Comparison of ENCODE assay signal across 9 mouse cellular contexts in genomic region chr19:4299574-4300270, GRCm38 (mm10). TPM values are rescaled to one million over a fixed set of nuclear protein-coding genes. Genes with fewer than 3 reads are reported as not detected.
DNase-seq lines count a peak whose midpoint lies in the region; ATAC-seq and TF ChIP-seq lines count a peak whose summit lies in the region.
"Had no signal": no experiment of that assay in that cellular context is flagged by ENCODE, and none has a peak within 500 bp of the region (broad histone marks: within the 10 kb centered on the region; RNA-seq: fewer than 3 reads in every experiment).

No protein-coding gene starts in this region.

- no peaks in the 10 kb centered on the region for H3K9me3 ChIP-seq in embryonic facial prominence, embryonic 14.5 days (ENCODE audit: control insufficient read depth, low read length)
- no peaks in the 10 kb centered on the region for H3K9me3 ChIP-seq in liver, embryonic 16.5 days (replicated peaks; ENCODE audit: control insufficient read depth, low read length)
- no peaks in the 10 kb centered on the region for H3K9me3 ChIP-seq in stomach, postnatal 0 days (ENCODE audit: control insufficient read depth, low read length)

- peak; percentile 32 for DNase-seq in liver, adult 2 months (ENCODE audit: extremely low read depth, low read depth, low spot score)
- DNase-seq in liver = no peak
- no peak for DNase-seq in embryonic facial prominence, embryonic 14.5 days (ENCODE audit: low spot score)
- no peak for DNase-seq in stomach, postnatal 0 days (ENCODE audit: low spot score)
- DNase-seq in retina, postnatal 1 day = no peak
- no peak for DNase-seq in gastrocnemius, adult 8-10 months (ENCODE audit: low spot score in 2 of 2)
- DNase-seq in left cerebral cortex, postnatal 10 days (ENCODE audit: extremely low spot score in 1 of 2, low spot score in 2 of 2) = no peak

- no peak for TF ChIP-seq CTCF in liver, adult 2 months (IDR thresholded peaks at IDR 0.05; ENCODE audit: low read depth, low read length)
- TF ChIP-seq CTCF in stomach, postnatal 0 days (IDR thresholded peaks at IDR 0.05; ENCODE audit: low read depth) = no peak

- H3K27me3 ChIP-seq in liver, adult 2 months (ENCODE audit: control insufficient read depth, insufficient read depth, low read length) = no peaks in the 10 kb centered on the region
- H3K27me3 ChIP-seq in embryonic facial prominence, embryonic 14.5 days (replicated peaks; ENCODE audit: control insufficient read depth, insufficient read depth, low read length) = no peaks in the 10 kb centered on the region
- no peaks in the 10 kb centered on the region for H3K27me3 ChIP-seq in liver, embryonic 16.5 days (ENCODE audit: control insufficient read depth, insufficient read depth, low read depth, low read length)
- H3K27me3 ChIP-seq in stomach, postnatal 0 days (ENCODE audit: control insufficient read depth, insufficient read depth, low read length) = no peaks in the 10 kb centered on the region

- no peak for ATAC-seq in embryonic facial prominence, embryonic 14.5 days (ENCODE audit: low read depth)
- no peak for ATAC-seq in liver, embryonic 16.5 days (ENCODE audit: low read depth)
- ATAC-seq in stomach, postnatal 0 days (ENCODE audit: low FRiP score, low TSS enrichment) = peak; percentile 50

- H3K79me2 ChIP-seq in liver, adult 2 months (ENCODE audit: control insufficient read depth, insufficient read depth, low read length) = peaks cover 55% of the 10 kb centered on the region

- H3K4me1 ChIP-seq in liver, adult 2 months (ENCODE audit: control insufficient read depth, insufficient read depth, low read length) = peaks cover 13% of the 10 kb centered on the region
- H3K4me1 ChIP-seq in embryonic facial prominence, embryonic 14.5 days (ENCODE audit: control insufficient read depth, insufficient read depth, low read length) = peaks cover 48% of the 10 kb centered on the region
- peaks cover 58% of the 10 kb centered on the region for H3K4me1 ChIP-seq in liver, embryonic 16.5 days (ENCODE audit: control insufficient read depth, low read depth, low read length)
- peaks cover 24% of the 10 kb centered on the region for H3K4me1 ChIP-seq in stomach, postnatal 0 days (replicated peaks; ENCODE audit: control insufficient read depth, insufficient read depth)

- H3K4me2 ChIP-seq in embryonic facial prominence, embryonic 14.5 days (ENCODE audit: low read depth, low read length) = no peak overlapping the region
- peak overlapping the region; percentile 28 for H3K4me2 ChIP-seq in liver, embryonic 16.5 days (ENCODE audit: low read depth, low read length)
- H3K4me2 ChIP-seq in stomach, postnatal 0 days (replicated peaks; ENCODE audit: low read depth) = no peak overlapping the region
- H3K4me2 ChIP-seq: lung, embryonic 14.5 days had no signal

- H3K4me3 ChIP-seq in liver, adult 2 months (ENCODE audit: insufficient read depth, low read depth, low read length) = no peak overlapping the region
- H3K4me3 ChIP-seq in embryonic facial prominence, embryonic 14.5 days (ENCODE audit: low read depth, low read length) = no peak overlapping the region
- H3K4me3 ChIP-seq in liver, embryonic 16.5 days (ENCODE audit: low read depth, low read length) = no peak overlapping the region
- no peak overlapping the region for H3K4me3 ChIP-seq in stomach, postnatal 0 days (ENCODE audit: low read depth, low read length)

- peak overlapping the region; percentile 54 for H3K27ac ChIP-seq in liver, adult 2 months (replicated peaks; ENCODE audit: insufficient read depth, low read depth, low read length)
- 0 out of 2 replicates have a peak overlapping the region, but pooled peaks have one; percentile 7 for H3K27ac ChIP-seq in embryonic facial prominence, embryonic 14.5 days (replicated peaks; ENCODE audit: low read depth, low read length)
- H3K27ac ChIP-seq in liver, embryonic 16.5 days (ENCODE audit: low read length) = peak overlapping the region; percentile 83
- H3K27ac ChIP-seq in stomach, postnatal 0 days (replicated peaks) = peak overlapping the region; percentile 83

- no peak for TF ChIP-seq POLR2A in liver, adult 2 months (IDR thresholded peaks at IDR 0.05; ENCODE audit: extremely low read depth, insufficient read depth, low read length)

- intact Hi-C loops in left cerebral cortex, postnatal 10 days (cut with DNase I) = no loop called here

- H3K9ac ChIP-seq in liver, adult 2 months (ENCODE audit: low read depth, low read length) = no peak overlapping the region
- H3K9ac ChIP-seq in embryonic facial prominence, embryonic 14.5 days (ENCODE audit: low read depth, low read length) = no peak overlapping the region
- no peak overlapping the region for H3K9ac ChIP-seq in liver, embryonic 16.5 days (ENCODE audit: low read depth, low read length)
- 0 out of 2 replicates have a peak overlapping the region, but pooled peaks have one; percentile 2 for H3K9ac ChIP-seq in stomach, postnatal 0 days (ENCODE audit: low read length)
- H3K9ac ChIP-seq: lung, embryonic 14.5 days had no signal

- WGBS in liver, adult 2 months = 67% methylated on average over 6 of the region's 6 CpGs
- 75% methylated on average over 6 of the region's 6 CpGs for WGBS in embryonic facial prominence, embryonic 14.5 days
- 38% methylated on average over 6 of the region's 6 CpGs for WGBS in liver, embryonic 16.5 days (ENCODE audit: insufficient replicate concordance)
- WGBS in stomach, postnatal 0 days = 62% methylated on average over 6 of the region's 6 CpGs

- H3K36me3 ChIP-seq in liver, adult 2 months (ENCODE audit: control insufficient read depth, insufficient read depth, low read length) = no peaks in the 10 kb centered on the region
- peaks cover 11% of the 10 kb centered on the region; the same call in 1 of the 2 replicates for H3K36me3 ChIP-seq in embryonic facial prominence, embryonic 14.5 days (ENCODE audit: control insufficient read depth, insufficient read depth, low read length)
- H3K36me3 ChIP-seq in liver, embryonic 16.5 days (ENCODE audit: control insufficient read depth, insufficient read depth) = no peaks in the 10 kb centered on the region; the same call in 1 of the 2 replicates
- H3K36me3 ChIP-seq in stomach, postnatal 0 days (ENCODE audit: control insufficient read depth, insufficient read depth, low read length) = no peaks in the 10 kb centered on the region; the same call in 1 of the 2 replicates

- no peak for TF ChIP-seq EP300 in stomach, postnatal 0 days (optimal IDR thresholded peaks at IDR 0.05)

RNA-seq across cellular contexts. Expression of gene Grk2, which starts 6.3 kb away (rescaled TPM):
- total RNA-seq in liver, adult 2 months (2014; rRNA removed) = 11.3 and 16.4 TPM in 2 replicates
- polyA plus RNA-seq in liver, adult 2 months (2012; rRNA removed) = 23.4 and 30.3 TPM in 2 replicates
- 17.0 and 18.9 TPM in 2 replicates for polyA plus RNA-seq in embryonic facial prominence, embryonic 14.5 days (2014; fragmentation: Nextera tagmentation; extraction: Ambion mirVana)
- 7.8 and 9.5 TPM in 2 replicates for polyA plus RNA-seq in liver, embryonic 16.5 days (2015; fragmentation: Nextera tagmentation; extraction: Ambion mirVana)
- 19.3 and 25.5 TPM in 2 replicates for polyA plus RNA-seq in stomach, postnatal 0 days (2015; fragmentation: Nextera tagmentation; extraction: Ambion mirVana)
- total RNA-seq in gastrocnemius, adult 8-10 months (2022) = 10 to 100 TPM; 55.7 to 65.2 (median 62.1) TPM
- total RNA-seq in left cerebral cortex, postnatal 10 days (2021) = 100 to 1,000 TPM; 146 to 154 TPM

RNA-seq across cellular contexts. Expression of gene Ankrd13d, which starts 16.8 kb away (rescaled TPM):
- 0.40 and 0.46 TPM in 2 replicates for total RNA-seq in liver, adult 2 months (2014; rRNA removed)
- 0.27 and 0.60 TPM in 2 replicates for polyA plus RNA-seq in liver, adult 2 months (2012; rRNA removed)
- 7.6 and 9.0 TPM in 2 replicates for polyA plus RNA-seq in embryonic facial prominence, embryonic 14.5 days (2014; fragmentation: Nextera tagmentation; extraction: Ambion mirVana)
- 1.1 and 1.2 TPM in 2 replicates for polyA plus RNA-seq in liver, embryonic 16.5 days (2015; fragmentation: Nextera tagmentation; extraction: Ambion mirVana)
- 5.0 and 5.2 TPM in 2 replicates for polyA plus RNA-seq in stomach, postnatal 0 days (2015; fragmentation: Nextera tagmentation; extraction: Ambion mirVana)
- total RNA-seq in gastrocnemius, adult 8-10 months (2022) = under 1 TPM in 1 of 4 experiments, not detected in 3; 0.63 TPM
- 10 to 100 TPM; 87.8 to 91.7 TPM for total RNA-seq in left cerebral cortex, postnatal 10 days (2021)

RNA-seq across cellular contexts. Expression of gene Ssh3, which starts 30.7 kb away (rescaled TPM):
- 11.5 and 12.1 TPM in 2 replicates for total RNA-seq in liver, adult 2 months (2014; rRNA removed)
- 15.3 and 29.2 TPM in 2 replicates for polyA plus RNA-seq in liver, adult 2 months (2012; rRNA removed)
- polyA plus RNA-seq in embryonic facial prominence, embryonic 14.5 days (2014; fragmentation: Nextera tagmentation; extraction: Ambion mirVana) = 16.3 and 16.6 TPM in 2 replicates
- polyA plus RNA-seq in liver, embryonic 16.5 days (2015; fragmentation: Nextera tagmentation; extraction: Ambion mirVana) = 2.1 TPM in 2 replicates
- polyA plus RNA-seq in stomach, postnatal 0 days (2015; fragmentation: Nextera tagmentation; extraction: Ambion mirVana) = 36.9 and 41.0 TPM in 2 replicates
- 1 to 10 TPM; 2.3 to 5.8 (median 2.9) TPM for total RNA-seq in gastrocnemius, adult 8-10 months (2022)
- total RNA-seq in left cerebral cortex, postnatal 10 days (2021) = 10 to 100 TPM; 49.5 to 55.1 TPM

Comparison
In these comparisons a context has a peak if more than half of its experiments do, and no peak if none do; other contexts are left out.
1. H3K27ac ChIP-seq: peak in every context shown above with its lines; median percentile 83 in liver, embryonic 16.5 days; 83 in stomach, postnatal 0 days; 54 in liver, adult 2 months; 7 in embryonic facial prominence, embryonic 14.5 days.